Mouse (Mus musculus) brain, adult 2 months (tissue): ENCODE results near the gene Ankrd31.
"Not testable (repeated sequence)": the region's sequence is repeated elsewhere in the genome, so short reads cannot be mapped to it uniquely, and the experiment has no call there.

Source experiments
- DNase-seq: peaks from one replicate; pipeline ENCODE4 v3.0.0; 2011; ENCODE audit warnings: low read depth, low spot score

Ankrd31 gene

GRCm38 (mm10) chr13:96748109-96748845 is at the start of gene Ankrd31:
Gene Ankrd31 (plus strand): TSS chr13:96748272.
- no peak for DNase-seq

GRCm38 (mm10) chr13:96702567-96703278 is 45.3 kb upstream of the Ankrd31 start:
- no peak for DNase-seq

GRCm38 (mm10) chr13:96709269-96710233 is 38.5 kb upstream of the Ankrd31 start:
- no peak for DNase-seq

GRCm38 (mm10) chr13:96716311-96716710 is 31.8 kb upstream of the Ankrd31 start:
- DNase-seq = no peak

DNA sequence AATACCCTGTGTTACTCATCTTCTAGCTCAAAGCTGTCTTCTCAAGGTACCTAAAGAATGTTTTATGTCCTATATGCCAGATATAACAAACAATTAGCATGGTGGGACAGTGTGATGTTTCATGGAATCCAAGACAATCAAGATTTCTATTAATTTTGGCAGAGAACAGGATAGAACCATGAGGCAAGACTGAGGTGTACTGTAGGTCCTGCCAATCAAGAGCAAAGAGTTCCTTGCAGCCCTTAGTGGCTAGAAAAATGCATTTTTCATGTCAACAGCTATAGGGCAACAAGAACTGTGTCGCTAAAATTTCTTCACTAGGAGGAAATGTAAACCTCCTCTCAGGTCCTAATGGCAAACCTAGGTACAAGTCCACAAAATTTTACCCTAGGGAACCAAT is 30.3 kb upstream of the Ankrd31 start:
- DNase-seq = no peak

DNA sequence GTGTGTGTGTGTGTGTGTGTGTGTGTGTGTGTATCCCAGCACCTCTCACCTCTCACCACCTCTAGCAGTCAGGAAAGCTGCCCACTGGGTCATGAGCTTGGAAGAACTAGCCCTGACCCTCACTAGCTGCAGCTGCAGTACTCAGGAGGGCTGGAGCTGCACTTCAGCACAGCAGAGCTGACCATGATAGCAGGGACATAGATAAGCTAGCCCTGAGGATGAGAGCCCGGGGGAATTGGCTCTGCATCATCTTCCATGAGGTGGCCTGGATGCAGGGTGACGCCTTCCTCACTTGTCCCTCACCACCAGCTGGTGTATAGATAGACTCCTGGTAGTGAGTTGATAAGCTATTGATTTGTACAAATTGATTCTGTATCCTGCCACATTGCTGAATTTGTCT is 28.1 kb upstream of the Ankrd31 start:
- no peak for DNase-seq

DNA sequence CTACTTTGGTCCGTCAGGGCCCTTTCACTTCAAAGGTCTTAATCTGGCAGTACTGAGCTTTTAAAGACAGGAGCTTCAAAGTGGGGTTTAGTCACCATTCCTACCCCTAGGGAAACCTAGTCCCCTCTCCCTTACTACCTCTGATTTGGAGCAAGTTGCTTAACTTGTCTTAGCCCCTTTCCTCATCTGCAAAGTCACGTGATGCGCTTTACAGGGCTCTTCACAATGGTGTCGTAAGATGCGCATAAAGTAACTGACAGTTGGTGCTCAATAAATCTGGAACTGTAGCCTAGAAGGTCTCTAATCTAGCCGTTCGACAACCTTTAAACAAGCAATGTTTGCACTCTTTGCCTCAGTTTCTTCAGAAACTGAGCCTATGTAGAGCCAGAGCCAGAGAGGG is 19.8 kb upstream of the Ankrd31 start:
- DNase-seq = no peak

- no peak for DNase-seq
Observed at GRCm38 (mm10) chr13:96729146-96729545, 18.9 kb upstream of the Ankrd31 start.

DNA sequence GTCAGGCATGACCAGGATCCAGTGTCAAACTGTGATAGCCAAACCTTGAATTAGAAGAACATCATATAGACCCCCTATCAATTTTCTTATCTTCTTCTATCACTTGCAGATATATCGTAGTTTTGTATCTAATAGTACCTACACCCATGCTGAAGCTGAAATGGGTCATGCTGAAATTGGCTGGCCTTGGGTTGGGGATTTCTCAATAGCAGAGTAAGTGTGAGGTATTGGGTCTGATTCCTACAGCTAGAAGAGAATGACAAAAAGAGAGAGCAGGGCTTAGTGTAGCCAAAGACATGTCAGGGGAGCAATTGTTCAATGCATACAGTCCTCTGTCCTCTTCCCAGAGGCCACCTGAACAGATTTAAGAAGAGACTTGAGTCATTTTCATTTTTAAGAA is 18.0 kb upstream of the Ankrd31 start:
- no peak for DNase-seq

GRCm38 (mm10) chr13:96735175-96735574 is 12.9 kb upstream of the Ankrd31 start:
- peak; percentile 25 for DNase-seq

- DNase-seq = no peak
Observed at GRCm38 (mm10) chr13:96740159-96740558, 7.9 kb upstream of the Ankrd31 start.

DNA sequence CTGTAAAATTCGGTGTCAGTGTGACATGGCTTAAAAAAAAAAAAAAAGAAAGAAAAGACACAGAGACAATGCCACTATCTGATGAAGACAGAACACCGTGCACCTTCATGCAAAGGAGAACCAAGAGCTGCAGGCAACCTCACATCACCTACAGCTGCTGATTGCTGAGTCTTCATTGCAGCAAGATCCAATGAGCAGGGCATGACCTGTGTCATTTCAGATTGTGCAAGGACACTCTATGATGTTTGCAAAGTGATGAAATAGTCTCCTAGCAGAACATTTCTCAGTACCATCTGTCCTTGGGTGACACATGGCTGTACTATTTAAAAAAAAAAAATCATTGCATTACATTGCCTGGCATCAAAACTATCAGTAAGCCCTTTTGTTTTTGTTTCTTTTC is 5.2 kb upstream of the Ankrd31 start:
- peak; percentile 7 for DNase-seq

DNA sequence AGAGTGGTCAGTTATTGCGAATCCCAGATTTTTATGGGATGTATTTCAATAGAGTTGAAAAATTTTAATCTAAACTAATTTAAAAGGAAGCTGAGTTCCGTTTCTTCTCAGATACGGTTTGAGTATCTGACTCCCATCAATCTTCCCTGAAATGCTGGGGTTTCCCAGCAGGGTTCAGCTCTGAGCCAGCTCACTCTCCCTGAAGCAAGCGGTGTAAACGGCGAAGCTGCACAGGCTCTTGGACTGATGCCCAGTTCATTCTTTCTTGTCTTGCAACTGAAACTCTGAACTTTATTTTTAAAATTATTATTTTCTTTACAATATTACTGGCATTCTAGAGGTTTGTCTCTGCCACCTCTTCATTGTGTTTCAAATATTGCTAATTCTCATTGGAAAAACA is 2.0 kb upstream of the Ankrd31 start:
- DNase-seq = peak; percentile 29

DNA sequence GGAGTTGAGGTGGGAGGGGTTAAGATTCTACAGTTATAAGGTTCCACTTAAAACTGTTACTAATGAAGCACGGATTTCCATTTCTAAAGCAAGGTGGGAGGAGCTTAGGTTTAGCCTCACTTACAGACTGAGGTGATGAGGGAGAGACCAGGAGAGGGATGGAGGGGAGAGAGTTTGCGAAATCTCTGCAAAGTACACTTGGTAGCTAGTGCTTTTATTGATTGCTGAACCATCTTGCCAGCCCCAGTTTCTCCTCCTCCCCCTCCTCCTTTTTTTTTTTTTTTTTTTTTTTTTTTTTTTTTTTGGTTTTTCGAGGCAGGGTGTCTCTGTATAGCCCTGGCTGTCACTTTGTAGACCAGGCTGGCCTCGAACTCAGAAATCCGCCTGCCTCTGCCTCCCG is 1.8 kb downstream of the Ankrd31 start:
- DNase-seq = no peak

GRCm38 (mm10) chr13:96760848-96761247 is 12.8 kb downstream of the Ankrd31 start:
- no peak for DNase-seq

- DNase-seq = not testable (repeated sequence)
Observed at GRCm38 (mm10) chr13:96786071-96786470, 38.0 kb downstream of the Ankrd31 start.

GRCm38 (mm10) chr13:96793451-96793850 is 45.4 kb downstream of the Ankrd31 start:
- no peak for DNase-seq

GRCm38 (mm10) chr13:96795301-96795700 is 47.2 kb downstream of the Ankrd31 start:
- no peak for DNase-seq

- DNase-seq = peak; percentile 57
Observed at GRCm38 (mm10) chr13:96797500-96797899, 49.4 kb downstream of the Ankrd31 start.

GRCm38 (mm10) chr13:96849752-96850151 is 101.7 kb downstream of the Ankrd31 start:
- DNase-seq = no peak

DNA sequence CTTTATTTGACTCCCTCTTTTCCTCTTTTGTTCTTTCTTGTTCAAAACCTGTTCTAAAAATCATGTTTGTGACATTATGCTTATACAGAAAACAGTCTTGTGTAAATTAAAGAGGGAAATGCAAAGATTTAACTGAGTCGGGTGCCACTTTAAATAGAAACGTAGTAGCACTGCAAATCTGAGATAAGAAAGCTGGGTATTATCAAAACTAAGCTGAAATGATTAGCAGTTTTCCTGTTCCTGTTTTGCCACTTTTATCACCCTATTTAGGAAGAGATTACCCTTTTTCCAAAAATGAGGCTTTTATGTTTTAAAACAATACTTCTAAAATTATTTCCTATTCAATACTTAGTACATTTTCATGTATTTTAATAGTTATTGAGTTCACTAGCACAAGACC is 104.1 kb downstream of the Ankrd31 start:
- DNase-seq = no peak

GRCm38 (mm10) chr13:96853256-96853655 is 105.2 kb downstream of the Ankrd31 start:
- DNase-seq = peak; percentile 23
